Mouse (Mus musculus) heart, adult 18-20 months (tissue): Measurements from ENCODE around the gene Rnf135. TPM values are rescaled to one million over a fixed set of nuclear protein-coding genes. Genes with fewer than 3 reads are reported as not detected.
"Not testable (repeated sequence)": the region's sequence is repeated elsewhere in the genome, so short reads cannot be mapped to it uniquely, and the experiment has no call there.

Experiments
- DNase-seq, 2 experiments: peaks; one replicate each; pipeline ENCODE4 v3.0.0; 2021 to 2022; ENCODE audit warnings: mixed read lengths in 1 of 2
- total RNA-seq, 2 experiments: library from RNA; stranded (reverse); gene quantifications; 2 replicates each; pipeline ENCODE4 v1.2.3; 2021

The Rnf135 gene
- total RNA-seq, 2 experiments from 2014 or later, result 5.4 to 5.7 TPM

DNA sequence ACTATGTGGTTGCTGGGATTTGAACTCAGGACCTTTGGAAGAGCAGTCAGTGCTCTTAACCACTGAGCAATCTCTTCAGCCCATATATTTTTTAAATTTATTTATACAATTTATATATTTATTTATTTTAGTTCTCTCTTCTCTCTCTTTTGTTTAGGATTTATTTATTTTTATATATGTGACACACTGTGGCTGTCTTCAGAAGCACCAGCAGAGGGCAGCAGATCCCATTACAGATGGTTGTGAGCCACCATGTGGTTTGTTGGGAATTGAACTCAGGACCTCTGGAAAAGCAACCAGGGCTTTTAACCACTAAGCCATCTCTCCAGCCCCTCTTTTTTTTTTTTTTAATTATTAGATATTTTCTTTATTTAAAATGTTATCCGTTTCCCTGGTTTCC is 16.7 kb downstream of the Rnf135 start:
- DNase-seq, result no peak

DNA sequence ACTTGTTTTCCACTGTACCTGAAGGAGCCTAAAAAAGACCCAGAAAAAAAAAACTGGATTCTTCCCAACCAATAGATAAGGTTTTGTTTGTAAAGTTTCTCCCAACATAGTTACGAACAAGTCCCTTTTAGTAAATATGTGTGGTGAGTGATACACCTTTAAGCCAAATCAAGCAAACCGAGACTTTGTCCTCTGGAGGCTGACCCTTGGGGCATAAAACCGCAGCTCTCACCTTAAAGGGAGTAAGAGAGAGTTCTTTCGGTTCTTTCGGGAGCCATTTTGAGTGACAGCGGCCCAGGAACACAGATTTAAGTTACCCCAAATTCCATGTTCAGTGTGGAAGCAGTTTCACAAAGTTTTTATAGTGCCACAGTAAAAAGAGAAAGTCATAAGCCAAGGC is 18.6 kb downstream of the Rnf135 start:
- no peak for DNase-seq

DNA sequence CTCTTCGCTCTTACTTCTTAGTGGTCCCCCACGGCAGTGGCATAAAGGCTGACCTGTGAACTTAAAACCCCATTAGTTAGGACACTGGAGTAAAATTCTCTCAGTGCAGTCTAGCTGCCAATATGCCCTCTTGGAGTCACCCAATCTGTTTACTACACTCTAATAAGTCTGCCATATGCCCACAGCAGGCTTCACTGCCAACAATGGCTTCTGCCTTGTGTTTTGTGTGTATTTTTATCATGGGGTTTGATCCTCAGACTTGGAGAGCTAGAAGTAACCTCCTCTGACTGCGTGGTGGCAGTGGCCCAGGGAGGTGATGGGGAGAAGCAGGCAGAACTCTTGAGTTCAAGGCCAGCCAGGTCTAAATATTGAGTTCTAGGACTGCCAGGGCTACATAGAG is 20.4 kb downstream of the Rnf135 start:
- no peak for DNase-seq

DNA sequence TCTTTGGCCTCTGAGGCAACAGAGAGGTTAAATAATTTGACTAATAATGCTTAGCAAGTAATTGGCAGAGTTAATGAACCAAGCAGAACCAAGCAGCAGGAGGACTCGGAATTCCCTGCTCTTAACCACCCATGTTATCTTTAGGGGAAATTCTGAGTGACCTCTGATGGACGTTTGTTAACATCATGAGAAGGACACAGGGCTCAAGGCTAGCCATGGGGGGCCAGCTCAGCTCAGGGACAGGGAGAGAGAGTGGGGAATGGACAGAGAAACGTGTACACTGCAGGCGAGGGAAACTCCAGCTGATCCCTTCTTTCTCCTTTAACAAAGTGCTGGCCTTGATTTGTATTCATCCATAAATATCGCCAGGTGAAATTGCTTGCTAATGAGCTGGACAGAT is 21.3 kb downstream of the Rnf135 start:
- no peak for DNase-seq

DNA sequence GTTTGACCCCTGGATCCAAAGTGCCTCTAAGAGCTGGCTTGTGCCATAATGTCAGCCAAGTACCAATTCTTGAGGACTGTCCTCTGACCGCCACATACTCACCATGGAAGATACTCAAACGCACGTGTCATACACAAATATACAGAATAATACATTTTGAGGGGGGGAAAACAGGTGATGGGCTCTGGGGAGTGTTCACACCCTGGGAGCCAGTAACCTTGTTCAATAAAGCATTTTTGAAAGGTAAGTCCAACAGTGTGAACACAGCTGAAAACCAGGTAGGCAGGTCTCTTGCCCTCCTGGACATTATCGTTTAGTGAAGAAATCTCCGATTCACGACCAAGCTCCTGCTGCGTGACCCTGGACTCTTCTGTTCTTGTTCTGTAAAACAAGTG is 24.8 kb downstream of the Rnf135 start:
- DNase-seq, result peak in 1 of 2 experiments; percentile 13

DNA sequence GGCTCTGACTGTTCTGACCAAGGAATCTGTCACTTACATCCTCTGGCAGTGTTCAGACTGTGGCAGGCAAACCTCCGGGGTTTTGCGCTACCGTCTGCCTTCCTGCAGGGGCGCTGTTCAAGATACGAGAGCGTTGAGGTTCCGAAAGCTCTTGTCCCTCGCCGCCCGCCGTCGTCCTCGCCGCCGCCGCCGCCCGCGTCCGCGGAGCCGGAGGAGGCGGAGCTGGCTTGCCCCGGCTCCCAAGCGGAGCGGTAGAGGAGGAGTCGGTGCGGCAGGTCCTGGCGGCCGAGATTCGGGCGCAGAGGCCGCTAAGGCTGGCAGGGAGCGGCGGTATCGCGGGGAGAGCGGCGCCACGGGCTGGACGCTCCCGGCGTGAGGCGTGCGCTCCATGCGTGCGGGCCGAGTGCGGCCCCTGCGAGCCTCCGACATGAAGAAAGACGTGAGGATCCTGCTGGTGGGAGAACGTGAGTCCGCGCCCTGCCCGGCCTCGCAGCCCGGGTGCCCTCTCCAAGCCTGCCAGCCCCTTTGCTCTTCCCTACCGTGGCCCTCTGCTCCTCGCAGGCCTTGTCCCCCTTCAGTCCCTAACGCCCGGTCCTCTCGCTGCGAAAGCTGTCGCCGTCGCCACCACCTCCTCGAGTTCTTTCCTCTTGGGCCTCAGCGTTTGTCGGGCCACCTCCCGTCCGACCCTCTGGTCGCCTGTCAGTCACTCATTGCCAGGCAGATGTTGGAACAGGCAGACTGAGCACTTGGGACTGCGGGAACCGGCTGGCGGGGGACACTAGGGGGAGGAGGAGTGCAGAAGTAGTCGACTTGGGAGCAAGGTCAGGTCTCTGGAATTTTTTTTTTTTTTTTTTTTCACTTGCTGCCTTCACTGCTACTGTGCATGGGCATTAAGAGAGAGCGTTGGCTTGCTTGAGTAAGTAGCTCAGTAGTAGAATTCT is 25.5 kb downstream of the Rnf135 start, which contains the start of gene Rhot1:
TSS of gene Rhot1 (plus strand) at position 160 of the 941 bp plus-strand sequence.
- DNase-seq, result peak; percentile 97 to 99

DNA sequence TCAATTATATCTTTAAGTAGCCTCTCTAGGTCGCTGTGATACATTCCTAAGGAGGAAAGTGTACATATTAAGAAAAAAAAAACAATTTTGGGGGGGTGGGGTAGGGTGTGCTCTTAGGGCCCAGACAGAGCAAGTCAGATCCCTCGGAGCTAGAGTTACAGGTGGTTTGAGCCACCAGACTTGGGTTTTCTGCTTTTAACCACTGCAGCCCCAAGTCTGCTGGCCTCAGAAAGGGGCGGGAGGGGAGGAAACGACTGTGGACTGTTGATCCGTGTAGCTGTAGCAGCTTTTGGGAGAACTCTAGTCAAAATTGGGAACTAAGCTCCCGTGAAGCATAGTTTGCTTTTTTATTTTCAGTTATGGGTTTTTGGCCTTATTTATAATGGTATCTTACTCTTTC is 26.7 kb downstream of the Rnf135 start:
- no peak for DNase-seq

DNA sequence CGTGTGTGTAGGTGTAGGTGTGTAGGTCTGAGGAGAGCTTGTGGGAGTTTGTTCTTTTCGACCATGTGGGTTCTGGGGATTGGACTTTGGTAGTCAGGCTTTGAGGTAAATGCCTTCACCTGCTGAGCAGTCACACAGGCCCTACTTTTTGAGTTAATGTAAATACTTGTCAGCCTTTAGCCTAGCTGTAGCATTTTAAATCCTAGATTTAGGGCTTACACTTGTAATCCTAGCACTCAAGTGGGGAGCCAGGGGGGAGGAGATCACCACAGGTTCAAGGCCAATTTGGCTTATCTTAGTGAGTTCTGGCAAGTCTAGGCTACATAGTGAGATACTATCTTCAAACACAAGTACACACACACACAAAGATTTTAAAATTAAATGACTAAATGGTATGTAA is 28.6 kb downstream of the Rnf135 start:
- DNase-seq, result no peak

DNA sequence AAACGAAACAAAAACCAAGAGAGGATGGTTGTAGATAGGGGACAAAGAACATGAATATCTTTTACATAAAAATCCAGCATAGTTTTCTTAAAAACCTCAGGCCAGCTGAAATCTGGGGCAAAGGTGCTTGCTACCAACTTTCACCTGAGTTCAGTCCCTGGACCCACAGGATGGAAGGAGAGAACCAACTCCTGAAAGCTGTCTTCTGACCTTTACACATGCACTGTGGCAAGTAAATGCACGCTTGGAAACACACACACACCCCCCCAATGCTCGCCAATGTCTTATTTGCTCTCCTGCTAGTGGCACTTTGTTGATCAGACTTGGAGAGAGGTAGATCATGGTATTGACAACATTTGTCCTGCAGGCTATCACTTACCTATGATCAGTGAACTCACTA is 31.6 kb downstream of the Rnf135 start:
- DNase-seq, result no peak

DNA sequence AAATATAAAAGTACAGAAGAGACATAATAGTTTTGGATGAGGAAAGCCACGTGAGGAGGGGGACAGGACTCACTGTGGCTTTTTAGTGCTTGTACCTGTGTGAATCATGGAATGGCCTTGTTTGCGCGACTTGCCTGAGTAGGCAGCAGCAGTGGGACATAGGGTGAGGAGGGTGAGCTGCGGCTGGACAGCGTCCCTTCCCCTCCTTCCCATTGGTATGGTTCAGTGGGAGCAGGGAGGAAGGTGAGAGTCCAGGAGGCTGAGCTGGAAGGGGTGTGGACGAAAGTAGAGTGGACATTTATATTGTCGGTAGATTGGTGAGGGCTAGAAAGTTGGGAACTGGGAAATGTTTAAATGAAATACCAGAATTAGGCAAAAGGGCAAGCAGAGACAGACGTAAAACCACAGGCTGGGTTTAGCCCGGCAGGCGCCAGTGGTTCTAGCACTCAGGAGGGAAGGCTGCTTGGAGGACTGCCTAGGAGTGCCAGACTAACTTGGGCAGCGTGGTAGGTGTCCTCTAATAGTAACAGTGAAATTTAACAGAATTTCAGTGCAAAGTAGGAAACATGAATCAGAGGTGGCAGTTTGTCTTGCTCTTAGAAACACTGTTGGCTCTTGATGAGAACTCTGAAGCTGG is 35.1 kb downstream of the Rnf135 start:
- DNase-seq, result peak; percentile 26 to 27

DNA sequence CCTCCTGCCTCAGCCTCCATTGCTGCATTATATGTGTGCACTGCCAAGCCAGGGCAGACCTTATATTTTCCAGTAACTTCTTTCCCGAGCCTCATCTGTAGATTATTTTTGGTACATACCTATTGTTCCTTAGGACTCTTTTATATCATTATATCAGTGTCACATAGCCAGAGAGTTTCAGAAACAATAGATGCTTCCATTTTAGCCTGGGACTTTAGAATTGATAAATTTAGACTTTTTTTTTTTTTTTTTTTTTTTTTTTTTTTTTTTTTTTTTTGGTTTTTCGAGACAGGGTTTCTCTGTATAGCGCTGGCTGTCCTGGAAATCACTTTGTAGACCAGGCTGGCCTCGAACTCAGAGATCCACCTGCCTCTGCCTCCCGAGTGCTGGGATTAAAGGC is 46.4 kb downstream of the Rnf135 start:
- not testable (repeated sequence) for DNase-seq

DNA sequence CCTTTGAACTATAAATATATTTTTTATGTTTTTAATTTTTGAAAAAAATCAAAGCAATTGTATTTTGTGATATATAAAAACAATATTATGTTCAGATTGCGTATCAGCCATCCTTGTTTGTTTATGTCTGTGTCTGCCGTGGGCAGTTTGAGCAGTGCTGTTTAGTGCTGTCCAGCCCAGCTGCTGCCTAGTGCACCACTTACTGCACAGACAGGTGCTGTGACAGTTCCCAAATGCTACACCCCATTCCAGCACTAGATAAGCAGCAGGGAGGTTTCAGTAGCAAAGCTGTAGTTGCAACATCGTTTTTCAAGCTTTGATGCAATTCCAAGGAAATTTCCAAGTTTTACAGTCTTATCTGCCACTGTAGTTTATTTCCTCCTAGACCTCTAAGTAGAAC is 53.6 kb downstream of the Rnf135 start:
- no peak for DNase-seq

DNA sequence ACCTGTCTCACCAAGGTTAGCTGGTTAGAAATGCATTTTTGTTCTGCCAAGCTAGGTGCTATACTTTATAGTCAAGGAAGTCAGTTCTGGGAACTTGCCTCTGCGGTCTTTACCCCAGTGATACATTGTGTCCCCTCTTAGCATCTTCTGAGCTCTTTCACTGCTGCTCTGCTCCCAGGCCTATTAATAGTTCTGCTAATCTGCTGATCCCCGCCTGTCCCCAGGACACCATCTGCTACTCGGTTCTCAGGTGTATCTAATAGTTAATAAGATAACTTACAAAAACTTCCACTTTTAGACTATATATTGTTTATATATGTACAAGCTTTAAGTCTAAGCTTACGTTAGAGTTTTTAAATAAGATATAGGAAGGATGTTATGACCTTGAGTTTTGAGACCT is 54.7 kb downstream of the Rnf135 start:
- no peak for DNase-seq

DNA sequence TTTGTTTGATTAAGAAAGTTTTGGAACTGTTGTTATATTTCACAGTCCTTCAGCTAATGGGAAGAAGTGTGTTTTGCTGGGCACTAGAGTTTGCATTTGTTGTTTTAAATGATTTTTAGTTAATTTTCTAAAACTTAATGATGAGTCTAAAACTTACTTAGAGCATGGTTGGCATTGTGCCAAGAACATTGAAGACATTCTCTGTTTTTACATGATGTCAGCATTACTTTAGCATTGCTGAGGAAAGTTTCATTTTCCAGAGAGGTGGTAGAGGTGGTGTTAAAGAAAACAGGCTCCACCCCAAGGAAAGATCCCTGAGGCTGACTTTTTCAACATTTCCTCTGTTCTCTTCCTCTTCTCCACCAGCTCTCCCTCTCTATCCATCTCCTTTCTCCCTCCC is 63.4 kb downstream of the Rnf135 start:
- no peak for DNase-seq

DNA sequence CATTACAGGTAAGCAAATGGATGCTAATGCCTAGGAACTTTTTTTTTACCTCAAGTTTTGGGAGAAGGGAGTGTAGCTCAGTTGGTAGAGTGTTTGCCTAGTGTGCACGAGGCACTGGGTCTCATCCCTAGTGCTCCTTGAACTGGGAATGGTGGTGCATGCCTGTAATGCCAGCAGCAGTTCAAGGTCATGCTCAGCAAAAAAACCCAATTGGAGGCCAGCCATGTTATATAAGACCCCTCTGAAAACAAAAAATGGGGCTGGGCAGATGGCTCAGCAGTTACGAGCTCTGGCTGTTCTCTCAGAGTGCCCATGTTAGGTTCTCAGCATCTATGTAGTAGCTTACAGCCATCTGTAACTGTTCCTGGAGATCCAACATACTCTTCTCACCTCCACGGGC is 64.9 kb downstream of the Rnf135 start:
- no peak for DNase-seq

Other genes with a start within 250 kb of the Rnf135 start
- gene Utp6, start 221.5 kb upstream of the Rnf135 start, total RNA-seq, result 10 to 100 TPM; 25.1 to 28.0 TPM
- 10 to 100 TPM; 28.2 to 28.8 TPM for gene Suz12, start 190.7 kb upstream of the Rnf135 start, total RNA-seq
- 10 to 100 TPM; 11.5 to 12.1 TPM for gene Crlf3, start 102.9 kb upstream of the Rnf135 start, total RNA-seq
- under 1 TPM; 0.77 to 0.87 TPM for gene Atad5, start 94.5 kb upstream of the Rnf135 start, total RNA-seq
- gene Tefm, start 41.7 kb upstream of the Rnf135 start, total RNA-seq, result 10 to 100 TPM; 28.8 to 29.8 TPM
- 10 to 100 TPM; 10.0 to 10.8 TPM for gene Adap2, start 29.7 kb upstream of the Rnf135 start, total RNA-seq
- gene Rhot1, start 25.2 kb downstream of the Rnf135 start, total RNA-seq, result 10 to 100 TPM; 59.0 to 64.3 TPM
- gene Rhbdl3, start 117.1 kb downstream of the Rnf135 start, total RNA-seq, result 1 to 10 TPM; 5.2 to 7.0 TPM
- 10 to 100 TPM; 23.5 to 23.9 TPM for gene 5730455P16Rik, start 194.2 kb downstream of the Rnf135 start, total RNA-seq
- 10 to 100 TPM; 68.8 to 68.9 TPM for gene Zfp207, start 199.4 kb downstream of the Rnf135 start, total RNA-seq
- gene Psmd11, start 244.8 kb downstream of the Rnf135 start, total RNA-seq, result 100 to 1,000 TPM; 112 to 113 TPM